8 mouse cellular contexts compared by ENCODE assay signal in the genomic region with DNA sequence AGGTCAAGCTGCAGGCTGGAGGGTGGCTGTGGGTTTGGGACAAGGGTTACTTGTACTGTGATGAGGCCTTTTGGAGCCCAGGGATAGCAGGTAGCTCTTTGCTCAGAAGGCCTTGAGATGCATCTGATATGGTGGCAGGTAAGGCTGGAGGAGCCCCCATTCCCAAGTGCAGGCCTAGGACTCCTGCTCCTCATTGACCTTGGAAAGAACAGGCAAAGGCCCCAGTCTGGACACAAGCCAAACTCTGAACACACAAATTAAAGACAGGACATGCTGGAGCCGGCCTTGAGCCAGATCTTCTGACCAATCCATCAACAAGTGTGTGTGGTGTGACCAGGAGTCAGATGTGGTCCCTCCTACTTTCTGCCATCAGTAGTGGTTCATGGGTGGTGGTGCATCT. TPM values are rescaled to one million over a fixed set of nuclear protein-coding genes. Genes with fewer than 3 reads are reported as not detected.
DNase-seq lines count a peak whose midpoint lies in the region; ATAC-seq lines count a peak whose summit lies in the region.

No protein-coding gene starts in this region.

- H3K36me3 ChIP-seq in forebrain, embryonic 10.5 days (replicated peaks), result no peaks in the 10 kb centered on the region
- no peaks in the 10 kb centered on the region for H3K36me3 ChIP-seq in intestine, embryonic 15.5 days

- no peak overlapping the region for H3K9ac ChIP-seq in intestine, embryonic 15.5 days

- H3K4me1 ChIP-seq in forebrain, embryonic 10.5 days, result peaks cover 38% of the 10 kb centered on the region
- H3K4me1 ChIP-seq in intestine, embryonic 15.5 days (replicated peaks), result peaks cover 20% of the 10 kb centered on the region; the same call in 1 of the 2 replicates

- DNase-seq in gastrocnemius, postnatal 14 days, result peak; percentile 24
- no peak for DNase-seq in gastrocnemius, adult 8-10 months (ENCODE audit: low spot score in 2 of 2)
- peak; percentile 45 for DNase-seq in adrenal gland, adult 8-10 months
- DNase-seq in forebrain, embryonic 10.5 days (ENCODE audit: extremely low spot score, low spot score), result no peak
- no peak for DNase-seq in urinary bladder, adult 2 months (ENCODE audit: low spot score)
- no peak for DNase-seq in thymus, postnatal 14 days
- DNase-seq in gastrocnemius, postnatal 10 days, result no peak

- peak overlapping the region; percentile 69; the same call in 1 of the 2 replicates for H3K4me3 ChIP-seq in forebrain, embryonic 10.5 days
- peak overlapping the region; percentile 53; the same call in 1 of the 2 replicates for H3K4me3 ChIP-seq in intestine, embryonic 15.5 days (replicated peaks)

- 75% methylated on average over 1 of the region's 1 CpGs for WGBS in forebrain, embryonic 10.5 days
- WGBS in intestine, embryonic 15.5 days, result 10% methylated on average over 1 of the region's 1 CpGs

- peaks cover 91% of the 10 kb centered on the region for H3K27me3 ChIP-seq in forebrain, embryonic 10.5 days (ENCODE audit: poor library complexity, severe bottlenecking)
- H3K27me3 ChIP-seq in intestine, embryonic 15.5 days (replicated peaks), result peaks cover 43% of the 10 kb centered on the region

- no peak for ATAC-seq in intestine, embryonic 15.5 days

- no peaks in the 10 kb centered on the region for H3K9me3 ChIP-seq in forebrain, embryonic 10.5 days
- no peaks in the 10 kb centered on the region for H3K9me3 ChIP-seq in intestine, embryonic 15.5 days

- peak overlapping the region; percentile 94 for H3K4me2 ChIP-seq in intestine, embryonic 15.5 days (replicated peaks)

- intact Hi-C loops in gastrocnemius, postnatal 14 days (cut with DNase I; ENCODE audit: low total_unique reads), result no loop called here

- H3K27ac ChIP-seq in forebrain, embryonic 10.5 days, result no peak overlapping the region
- H3K27ac ChIP-seq in intestine, embryonic 15.5 days, result no peak overlapping the region

RNA-seq across cellular contexts. Expression of a gene that starts 1.8 kb away (rescaled TPM):
- 1 to 10 TPM; 2.7 to 4.0 TPM for total RNA-seq in gastrocnemius, postnatal 14 days (2021)
- total RNA-seq in gastrocnemius, adult 8-10 months (2022), result 1 to 10 TPM in 2 of 4 experiments, under 1 TPM in 2; 0.53 to 1.3 (median 0.90) TPM
- 10 to 100 TPM; 43.9 to 62.8 (median 50.4) TPM for total RNA-seq in adrenal gland, adult 8-10 months (2022)
- polyA plus RNA-seq in forebrain, embryonic 10.5 days (2016; fragmentation: Nextera tagmentation; extraction: Ambion mirVana), result 3.4 and 3.9 TPM in 2 replicates
- 5.2 and 5.4 TPM in 2 replicates for polyA plus RNA-seq in intestine, embryonic 15.5 days (2015; fragmentation: Nextera tagmentation; extraction: Ambion mirVana)
- polyA plus RNA-seq in urinary bladder, adult 2 months (2012; rRNA removed), result 5.8 and 8.6 TPM in 2 replicates
- total RNA-seq in gastrocnemius, postnatal 10 days (2021), result 1 to 10 TPM; 4.1 to 7.5 TPM

Comparison
In these comparisons a context has a peak if more than half of its experiments do, and no peak if none do; other contexts are left out.
1. DNase-seq: peak in gastrocnemius, postnatal 14 days (single experiment) and adrenal gland, adult 8-10 months (single experiment); none in gastrocnemius, adult 8-10 months (0 of 2), forebrain, embryonic 10.5 days (single experiment), urinary bladder, adult 2 months (single experiment), thymus, postnatal 14 days (single experiment) and gastrocnemius, postnatal 10 days (single experiment).
2. RNA of a gene that starts 1.8 kb away (total RNA-seq): 43.9 to 62.8 TPM in adrenal gland, adult 8-10 months; 4.1 to 7.5 TPM in gastrocnemius, postnatal 10 days, 2.7 to 4.0 TPM in gastrocnemius, postnatal 14 days and 0.53 to 1.3 TPM in gastrocnemius, adult 8-10 months; every median in the first group is over 4 times any median in the second.